Mouse (Mus musculus) lung, postnatal 4 days (tissue): ENCODE results near the gene Best1.

Source experiments
- DNase-seq, 2 experiments: peaks; one replicate each; pipeline ENCODE4 v3.0.0; 2021

Gene Best1

GRCm38 (mm10) chr19:10022414-10023303 is 21.2 kb upstream of the Best1 start:
- peak; percentile 54 to 69 for DNase-seq

GRCm38 (mm10) chr19:10021981-10022380 is 20.5 kb upstream of the Best1 start:
- DNase-seq: no peak

- peak in 1 of 2 experiments; percentile 21 for DNase-seq
Observed at GRCm38 (mm10) chr19:10019214-10019760, 17.9 kb upstream of the Best1 start.

DNA sequence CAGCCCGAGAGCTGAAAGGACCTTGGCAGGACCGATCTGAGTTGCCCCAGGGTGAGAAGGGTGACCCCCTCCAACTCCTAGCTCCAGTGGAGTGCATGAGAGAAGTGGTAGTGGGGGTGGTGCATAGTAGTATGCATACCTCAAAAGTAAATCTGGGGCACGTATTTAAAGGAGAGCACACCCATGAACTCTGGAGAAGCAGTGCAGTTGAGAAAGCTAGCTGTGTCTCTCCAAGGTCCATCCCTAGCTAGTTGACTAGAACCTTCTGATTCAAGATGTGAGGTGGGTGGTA is 17.0 kb upstream of the Best1 start:
- no peak for DNase-seq

DNA sequence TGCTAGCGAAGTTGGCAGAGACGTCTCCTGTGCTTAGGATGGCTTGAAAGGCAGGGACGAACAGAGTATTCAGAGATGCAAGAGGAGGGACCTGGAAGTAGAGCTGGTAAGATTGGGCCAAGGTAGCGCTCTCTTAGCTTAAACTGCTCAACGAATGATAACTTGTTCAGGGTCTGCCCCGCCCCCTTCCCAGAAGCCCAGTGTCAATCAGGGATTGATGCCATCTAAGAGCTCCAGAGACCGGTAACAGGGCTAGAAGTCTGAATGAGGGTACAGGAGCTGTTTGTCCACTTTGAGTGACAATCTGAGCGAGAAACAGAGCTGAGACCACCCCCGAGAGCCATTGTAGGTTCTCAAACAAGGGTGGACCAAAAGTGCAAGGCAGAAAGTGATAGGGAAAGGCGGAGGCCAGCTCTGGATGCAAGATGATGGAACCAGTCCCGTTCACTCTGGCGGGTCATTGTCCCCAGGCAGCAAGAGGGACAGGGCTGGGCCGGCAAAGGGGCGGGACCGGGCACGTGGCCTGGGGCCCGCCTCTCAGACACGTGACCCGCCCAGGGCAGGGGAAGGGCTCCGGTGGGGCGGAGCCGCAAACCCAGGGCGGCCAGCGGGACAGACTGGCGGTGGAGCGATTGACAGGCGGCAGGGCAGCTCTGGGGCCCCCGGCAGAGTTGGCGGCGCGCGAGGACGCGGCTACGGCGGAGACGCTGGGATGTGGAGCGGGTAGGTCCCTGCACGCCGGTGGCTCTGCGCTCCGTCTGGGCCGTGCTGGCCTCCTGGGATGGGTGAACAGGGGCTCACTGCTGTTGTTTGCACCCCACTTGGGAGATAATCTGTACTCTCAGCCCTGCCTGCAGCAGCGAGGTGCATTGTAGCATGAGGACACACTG is 16.4 kb upstream of the Best1 start:
- DNase-seq: peak; percentile 94 to 97

- DNase-seq: no peak
Observed at GRCm38 (mm10) chr19:10016151-10016550, 14.7 kb upstream of the Best1 start.

DNA sequence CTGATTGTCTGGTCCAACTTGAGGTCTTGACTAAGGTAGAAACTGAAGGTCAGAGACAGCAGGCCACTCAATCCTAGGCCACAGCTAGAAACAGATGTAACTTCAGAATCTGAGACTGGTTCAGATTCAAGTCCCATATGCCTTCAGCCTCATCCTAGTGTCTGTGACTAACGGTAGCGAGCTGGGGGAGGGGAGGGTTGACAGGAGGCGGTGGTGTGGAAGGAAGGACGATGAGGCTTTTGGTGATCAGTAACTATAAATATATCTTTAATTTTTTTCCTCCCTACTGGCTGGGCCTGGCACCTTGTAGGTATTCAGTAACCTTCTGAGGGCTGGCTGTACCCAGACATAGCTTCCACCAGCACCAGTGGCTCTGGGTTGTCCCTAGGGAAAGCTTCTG is 14.0 kb upstream of the Best1 start:
- DNase-seq: no peak

DNA sequence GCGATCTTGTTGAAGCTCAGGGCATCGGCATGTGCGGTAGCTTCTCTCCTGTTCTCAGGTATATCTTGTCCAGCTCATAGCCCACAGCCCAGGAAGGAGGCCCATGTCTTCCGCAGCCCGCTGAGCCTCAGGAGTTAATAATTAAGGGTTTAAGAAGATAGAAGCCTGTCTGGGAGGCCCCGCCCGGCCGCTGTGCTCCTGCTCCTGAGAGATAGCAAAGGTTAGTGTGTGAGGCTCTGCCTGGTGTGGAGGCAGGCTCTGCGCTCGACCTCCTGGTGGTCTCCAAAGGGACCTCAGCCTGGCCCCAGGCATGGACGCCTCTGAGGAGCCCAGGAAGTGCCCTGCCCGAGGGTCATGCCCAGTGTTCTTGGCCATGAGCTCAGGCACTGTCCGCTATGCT is 13.4 kb upstream of the Best1 start:
- DNase-seq: no peak

- DNase-seq: peak in 1 of 2 experiments; percentile 42
Observed at GRCm38 (mm10) chr19:10013913-10014312, 12.5 kb upstream of the Best1 start.

GRCm38 (mm10) chr19:10013348-10013747 is 11.9 kb upstream of the Best1 start:
- DNase-seq: no peak

DNA sequence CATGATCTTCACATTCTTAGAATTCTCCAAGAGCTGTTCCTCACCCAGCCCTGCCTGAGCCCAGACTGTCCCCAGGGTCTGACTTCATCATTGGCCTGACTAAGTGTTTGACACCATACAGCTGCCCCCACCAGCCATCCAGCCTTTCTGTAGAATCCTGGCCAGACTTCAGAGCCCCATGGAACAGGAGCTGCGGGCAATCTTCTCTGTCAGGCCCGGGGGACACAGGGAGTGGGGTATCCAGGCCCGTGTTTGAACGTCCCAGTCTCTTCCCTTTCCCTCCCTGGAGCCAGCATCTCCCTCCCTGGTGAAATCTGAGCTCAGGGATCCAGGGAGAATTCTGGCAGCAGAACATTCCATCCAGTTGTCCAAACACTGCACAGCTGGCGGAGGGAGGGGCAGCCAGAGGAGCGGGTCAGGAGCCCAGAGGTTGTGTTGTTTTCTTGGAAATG is 11.4 kb upstream of the Best1 start:
- peak; percentile 54 to 79 for DNase-seq

- peak in 1 of 2 experiments; percentile 43 for DNase-seq
Observed at GRCm38 (mm10) chr19:10011408-10011807, 10.0 kb upstream of the Best1 start.

- no peak for DNase-seq
Observed at GRCm38 (mm10) chr19:10003696-10004095, 2.3 kb upstream of the Best1 start.

- peak in 1 of 2 experiments; percentile 57 for DNase-seq
Observed at GRCm38 (mm10) chr19:10000330-10000729, 1.1 kb downstream of the Best1 start.

GRCm38 (mm10) chr19:9998736-9999486 is 2.5 kb downstream of the Best1 start:
- DNase-seq: no peak

DNA sequence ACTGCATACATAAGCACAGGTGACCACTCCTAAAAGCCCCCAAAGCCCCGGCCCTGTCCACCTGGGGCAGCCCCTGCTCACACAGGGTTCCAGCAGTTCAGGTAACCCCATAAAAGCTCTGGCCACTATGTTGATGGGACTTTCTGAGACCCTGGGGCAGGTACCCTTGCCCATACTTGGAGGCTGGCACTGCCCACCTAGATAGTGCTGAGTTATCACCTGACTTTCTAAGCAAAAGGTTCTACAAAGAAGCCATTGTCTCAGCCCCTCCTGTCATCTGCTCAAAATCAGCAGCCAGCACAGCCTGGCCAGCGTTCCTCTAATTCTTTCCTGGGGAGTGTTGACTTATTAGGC is 3.4 kb downstream of the Best1 start:
- DNase-seq: no peak

- no peak for DNase-seq
Observed at GRCm38 (mm10) chr19:9997204-9998062, 4.0 kb downstream of the Best1 start.

DNA sequence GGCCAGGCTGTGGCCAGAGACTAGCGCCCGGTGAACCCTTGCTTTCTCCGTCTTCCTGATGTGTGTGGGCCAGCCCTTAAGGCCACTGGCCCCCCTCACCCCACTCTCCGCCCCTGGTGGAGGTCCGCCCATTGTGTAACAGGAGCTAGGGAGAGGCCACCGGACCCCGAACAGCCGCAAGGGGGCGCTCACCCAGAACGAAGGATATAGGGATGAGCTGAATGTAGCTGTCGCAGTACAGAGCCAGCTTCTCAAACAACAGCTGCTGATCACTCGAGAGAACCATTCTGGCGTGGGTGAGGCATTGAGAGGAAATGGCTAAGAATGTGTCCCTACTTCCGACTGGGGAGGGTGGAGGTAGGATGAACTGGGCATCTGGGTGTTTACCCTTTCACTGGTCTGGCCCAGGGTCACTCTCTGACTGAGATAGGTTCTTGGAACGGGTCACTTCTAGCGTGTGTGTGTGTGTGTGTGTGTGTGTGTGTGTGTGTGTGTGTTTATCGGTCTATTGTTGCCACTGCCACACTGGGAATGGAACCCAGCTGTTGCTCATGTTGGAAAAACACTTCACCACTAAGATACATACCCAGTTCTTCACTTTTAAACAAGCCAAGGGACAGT is 8.3 kb downstream of the Best1 start:
- peak; percentile 93 to 95 for DNase-seq

GRCm38 (mm10) chr19:9992011-9992958 is 9.1 kb downstream of the Best1 start:
- no peak for DNase-seq

DNA sequence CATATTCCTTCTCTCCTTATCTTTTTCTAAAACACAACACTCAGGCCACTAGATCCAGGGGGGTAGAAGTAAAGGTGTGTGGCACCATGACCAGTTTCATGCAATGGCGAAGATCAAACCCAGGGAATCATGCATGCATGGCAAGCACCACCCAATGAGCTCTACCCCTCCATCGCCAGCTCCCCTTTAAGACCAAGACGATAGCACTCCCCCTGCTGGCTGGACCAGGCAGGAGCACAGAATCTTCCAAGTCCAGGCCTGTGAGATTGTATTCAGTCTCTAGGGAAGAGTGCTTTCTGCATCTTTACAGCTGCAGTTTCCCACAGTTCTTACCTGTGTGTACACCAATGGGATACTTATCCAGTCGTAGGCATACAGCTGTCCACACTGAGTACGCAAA is 10.1 kb downstream of the Best1 start:
- DNase-seq: peak; percentile 77 to 89
